In the genomic region with DNA sequence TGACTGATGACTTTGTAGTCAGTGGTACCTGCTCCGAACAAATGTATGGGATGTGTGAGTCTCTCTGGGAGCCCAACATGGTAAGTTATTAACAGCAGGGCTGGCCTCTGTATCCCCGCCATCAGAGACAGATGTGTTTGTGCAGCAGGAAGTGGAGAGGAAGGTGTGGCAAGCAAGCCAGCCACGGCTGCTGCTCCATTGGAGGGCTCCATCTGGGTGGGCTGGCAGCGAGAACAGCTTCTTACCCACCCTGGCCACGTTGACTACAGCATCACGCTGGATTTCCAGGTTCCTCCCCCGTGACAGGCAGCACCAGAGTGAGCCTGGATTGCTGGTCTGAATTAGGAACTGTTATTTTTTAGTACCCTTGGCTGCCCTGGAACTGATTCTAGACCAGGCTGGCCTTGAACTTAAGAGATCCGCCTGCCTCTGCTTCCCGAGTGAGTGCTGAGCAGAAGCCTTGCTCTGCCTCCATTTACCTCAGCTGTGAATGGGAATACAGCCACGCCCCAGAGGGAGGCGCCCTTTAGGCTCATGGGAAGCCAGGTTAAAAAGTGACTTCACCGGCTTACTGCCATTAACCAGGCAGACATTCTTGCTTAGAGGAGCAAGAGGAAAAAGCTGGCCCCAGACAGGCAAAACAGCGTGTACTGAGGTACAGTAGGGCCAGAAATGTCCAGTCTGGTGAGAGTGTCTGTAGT, we compare ENCODE assay signal across 1 mouse cellular context.
TF ChIP-seq lines count a peak whose summit lies in the region.

No protein-coding gene starts in this region.

TF ChIP-seq in CH12.LX, 34 proteins besides CTCF, POLR2A, EP300 and RAD21:
- no peak for TF ChIP-seq MEF2A (IDR thresholded peaks at IDR 0.05; ENCODE audit: borderline replicate concordance, low read depth, low read length)
- no peak for TF ChIP-seq CHD1 (IDR thresholded peaks at IDR 0.05; ENCODE audit: low read depth, low read length)
- no peak for TF ChIP-seq KAT2A (IDR thresholded peaks at IDR 0.05; ENCODE audit: insufficient replicate concordance, low read length)
